Mouse (Mus musculus): Measurements from ENCODE around the gene Hist1h3e. TPM values are rescaled to one million over a fixed set of nuclear protein-coding genes. Genes with fewer than 3 reads are reported as not detected.

The Hist1h3e gene
- polyA plus RNA-seq, 1 experiment from 2014 or later = 5.0 TPM

- ATAC-seq (replicated peaks; ENCODE audit: low FRiP score, low read depth) (no peak), DNase-seq (ENCODE audit: low spot score) (no peak)
- H3K4me3 ChIP-seq (replicated peaks; ENCODE audit: low read depth, low read length) = no peak overlapping the region
- H3K27ac ChIP-seq = peak overlapping the region; percentile 97
- H3K27me3 ChIP-seq (ENCODE audit: insufficient read depth, low read length) = no peaks in the 10 kb centered on the region
- H3K4me1 ChIP-seq (replicated peaks; ENCODE audit: insufficient read depth, low read length) = no peaks in the 10 kb centered on the region
- H3K9me3 ChIP-seq (replicated peaks; ENCODE audit: low read length) = no peaks in the 10 kb centered on the region
- no peaks in the 10 kb centered on the region for H3K36me3 ChIP-seq (ENCODE audit: insufficient read depth, low read length)
- no peak overlapping the region; the same call in 1 of the 2 replicates for H3K4me2 ChIP-seq (ENCODE audit: low read length)
- H3K9ac ChIP-seq (ENCODE audit: low read depth, low read length) = no peak overlapping the region
- no peak for TF ChIP-seq CTCF (IDR thresholded peaks at IDR 0.05; ENCODE audit: low read depth)
Observed at GRCm38 (mm10) chr13:23583387-23584068, 21.4 kb upstream of the Hist1h3e start.

GRCm38 (mm10) chr13:23582219-23583056, 20.3 kb upstream of the Hist1h3e start:
- no peaks in the 10 kb centered on the region for H3K9me3 ChIP-seq (replicated peaks; ENCODE audit: low read length)
- H3K9ac ChIP-seq (ENCODE audit: low read depth, low read length) = peak overlapping the region; percentile 67
- H3K4me1 ChIP-seq (replicated peaks; ENCODE audit: insufficient read depth, low read length) = no peaks in the 10 kb centered on the region
- peak overlapping the region; percentile 97 for H3K27ac ChIP-seq
- 7% methylated on average over 6 of the region's 6 CpGs for WGBS
- no peaks in the 10 kb centered on the region for H3K36me3 ChIP-seq (ENCODE audit: insufficient read depth, low read length)
- ATAC-seq (replicated peaks; ENCODE audit: low FRiP score, low read depth) (no peak), DNase-seq (ENCODE audit: low spot score) (peak; percentile 16)
- H3K27me3 ChIP-seq (ENCODE audit: insufficient read depth, low read length) = no peaks in the 10 kb centered on the region
- no peak for TF ChIP-seq CTCF (IDR thresholded peaks at IDR 0.05; ENCODE audit: low read depth)
- peak overlapping the region; percentile 79 for H3K4me2 ChIP-seq (ENCODE audit: low read length)
- H3K4me3 ChIP-seq (replicated peaks; ENCODE audit: low read depth, low read length) = peak overlapping the region; percentile 50

GRCm38 (mm10) chr13:23581408-23582218, 19.4 kb upstream of the Hist1h3e start, which contains the start of gene Hist1h4d:
TSS of gene Hist1h4d (plus strand) at chr13:23581598.
- peak; percentile 88 for ATAC-seq (replicated peaks; ENCODE audit: low FRiP score, low read depth)
- H3K27me3 ChIP-seq (ENCODE audit: insufficient read depth, low read length) = no peaks in the 10 kb centered on the region

GRCm38 (mm10) chr13:23577835-23578234, 15.7 kb upstream of the Hist1h3e start:
- Histone ChIP-seq H3K36me3 (ENCODE audit: insufficient read depth, low read length) (no peaks in the 10 kb centered on the region), H3K4me3 (replicated peaks; ENCODE audit: low read depth, low read length) (no peak overlapping the region), H3K27ac (no peak overlapping the region), H3K4me2 (ENCODE audit: low read length) (no peak overlapping the region), H3K9ac (ENCODE audit: low read depth, low read length) (no peak overlapping the region), H3K4me1 (replicated peaks; ENCODE audit: insufficient read depth, low read length) (peaks cover 10% of the 10 kb centered on the region; the same call in 1 of the 2 replicates), H3K9me3 (replicated peaks; ENCODE audit: low read length) (no peaks in the 10 kb centered on the region), H3K27me3 (ENCODE audit: insufficient read depth, low read length) (no peaks in the 10 kb centered on the region)
- ATAC-seq (replicated peaks; ENCODE audit: low FRiP score, low read depth) = no peak
- no peak for DNase-seq (ENCODE audit: low spot score)
- 89% methylated on average over 1 of the region's 1 CpGs for WGBS
- TF ChIP-seq CTCF (IDR thresholded peaks at IDR 0.05; ENCODE audit: low read depth) = no peak

More at GRCm38 (mm10) chr13:23581408-23582218, 19.4 kb upstream of the Hist1h3e start, which contains the start of gene Hist1h4d:
- Histone ChIP-seq H3K27ac (peak within 1 kb of the TSS; percentile 97), H3K36me3 (ENCODE audit: insufficient read depth, low read length) (no peaks in the 10 kb centered on the region), H3K4me3 (replicated peaks; ENCODE audit: low read depth, low read length) (peak within 1 kb of the TSS; percentile 50), H3K4me2 (ENCODE audit: low read length) (peak within 1 kb of the TSS; percentile 79), H3K4me1 (replicated peaks; ENCODE audit: insufficient read depth, low read length) (peaks cover under 1% of the 10 kb centered on the region; the same call in 1 of the 2 replicates), H3K9ac (ENCODE audit: low read depth, low read length) (peak within 1 kb of the TSS; percentile 67), H3K9me3 (replicated peaks; ENCODE audit: low read length) (no peaks in the 10 kb centered on the region)
- WGBS = under 1% methylated on average over 42 of the region's 43 CpGs
- peak; percentile 97 for DNase-seq (ENCODE audit: low spot score)
- no peak for TF ChIP-seq CTCF (IDR thresholded peaks at IDR 0.05; ENCODE audit: low read depth)

DNA sequence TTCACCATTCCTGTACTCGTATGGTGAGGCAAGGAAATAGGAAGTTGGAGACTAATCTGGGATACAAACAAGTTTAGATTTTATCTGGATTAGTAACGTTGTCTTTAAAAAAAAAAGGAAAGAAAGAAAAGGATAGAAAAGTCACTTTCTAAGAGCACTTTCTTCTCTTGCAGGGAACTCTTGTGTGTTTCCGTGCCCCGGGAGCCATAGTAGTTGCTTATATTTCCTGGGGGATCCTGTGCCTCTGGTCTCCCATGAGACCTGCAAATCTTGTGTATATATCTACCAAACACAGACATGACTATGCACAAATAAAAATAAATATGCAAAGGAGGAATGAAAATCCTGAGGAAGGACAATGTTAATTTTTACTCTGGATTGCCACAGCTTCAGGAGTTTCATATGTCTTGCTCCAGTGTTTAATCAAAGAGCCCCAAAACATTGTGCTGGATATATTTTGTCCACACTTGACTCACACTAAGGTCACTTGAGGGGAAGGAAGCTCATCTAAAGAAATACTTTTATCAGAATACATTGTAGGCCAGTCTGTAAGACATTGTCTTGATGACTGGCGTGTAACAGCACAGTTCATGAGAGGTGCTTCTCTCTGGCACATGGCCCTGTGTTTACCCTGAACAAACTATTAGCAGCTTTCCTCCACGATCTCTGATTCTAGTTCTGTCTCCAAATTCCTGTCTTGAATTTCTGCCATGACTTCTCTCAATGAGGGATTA, 14.9 kb upstream of the Hist1h3e start:
- peak overlapping the region; percentile 58; the same call in 1 of the 2 replicates for H3K27ac ChIP-seq
- 38% methylated on average over 6 of the region's 6 CpGs for WGBS
- H3K4me2 ChIP-seq (ENCODE audit: low read length) = peak overlapping the region; percentile 59
- no peaks in the 10 kb centered on the region for H3K9me3 ChIP-seq (replicated peaks; ENCODE audit: low read length)
- H3K36me3 ChIP-seq (ENCODE audit: insufficient read depth, low read length) = no peaks in the 10 kb centered on the region
- peak overlapping the region; percentile 32 for H3K4me3 ChIP-seq (replicated peaks; ENCODE audit: low read depth, low read length)
- H3K4me1 ChIP-seq (replicated peaks; ENCODE audit: insufficient read depth, low read length) = peaks cover 13% of the 10 kb centered on the region; the same call in 1 of the 2 replicates
- H3K9ac ChIP-seq (ENCODE audit: low read depth, low read length) = peak overlapping the region; percentile 53; the same call in 1 of the 2 replicates
- ATAC-seq (replicated peaks; ENCODE audit: low FRiP score, low read depth) = no peak
- TF ChIP-seq CTCF (IDR thresholded peaks at IDR 0.05; ENCODE audit: low read depth) = no peak
- no peak for DNase-seq (ENCODE audit: low spot score)
- H3K27me3 ChIP-seq (ENCODE audit: insufficient read depth, low read length) = no peaks in the 10 kb centered on the region
